Mouse (Mus musculus) bone marrow macrophage, adult 2 months (primary cell): ENCODE measurements around the gene Syce2.

Experiments
- CTCF ChIP-seq: IDR thresholded peaks from 2 replicates; pipeline ENCODE4 v1.5.1; 2012; ENCODE audit warnings: low read depth, mild to moderate bottlenecking, low read length, moderate library complexity
- POLR2A ChIP-seq: IDR thresholded peaks from 2 replicates; pipeline ENCODE4 v1.6.1; 2012; ENCODE audit warnings: mild to moderate bottlenecking, low read depth, low read length, borderline replicate concordance

DNA sequence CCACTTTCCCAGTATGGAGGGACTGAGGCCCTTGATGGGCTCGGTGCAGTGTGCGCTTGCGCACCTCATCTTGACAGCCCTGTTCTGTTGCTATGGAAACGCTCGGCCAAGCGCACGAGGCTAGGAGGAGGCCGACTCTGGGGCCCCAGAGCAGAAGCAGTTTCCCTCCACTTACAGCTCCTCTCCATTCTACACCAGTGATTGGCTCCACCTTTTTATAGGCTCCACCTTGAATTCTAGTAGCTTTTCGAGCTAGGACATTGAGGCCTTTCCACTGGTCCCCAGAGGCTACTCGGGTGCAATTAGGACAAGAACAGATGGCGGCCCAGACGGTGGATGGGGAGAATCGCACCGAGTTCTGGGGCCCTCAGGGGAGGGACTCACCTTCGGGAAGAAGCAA, 62.9 kb downstream of the Syce2 start:
- no peak for TF ChIP-seq POLR2A
- no peak for TF ChIP-seq CTCF
